Mouse (Mus musculus) CD4-positive, CD25-positive, alpha-beta regulatory T cell, adult 2 months (primary cell): Measurements from ENCODE around the gene Pde10a.
"Not testable (repeated sequence)": the region's sequence is repeated elsewhere in the genome, so short reads cannot be mapped to it uniquely, and the experiment has no call there.

Experiments used
- DNase-seq: peaks from one replicate; pipeline ENCODE4 v3.0.0-alpha.2; 2012; ENCODE audit warnings: low read depth, low spot score

Gene Pde10a

GRCm38 (mm10) chr17:8642356-8642755 is 117.2 kb downstream of the Pde10a start:
- no peak for DNase-seq

- DNase-seq: no peak
Measured at GRCm38 (mm10) chr17:8647372-8647871, 122.2 kb downstream of the Pde10a start.

- DNase-seq: no peak
Measured at GRCm38 (mm10) chr17:8648310-8648709, 123.1 kb downstream of the Pde10a start.

- DNase-seq: no peak
Measured at GRCm38 (mm10) chr17:8652681-8653262, 127.6 kb downstream of the Pde10a start.

- no peak for DNase-seq
Measured at GRCm38 (mm10) chr17:8657661-8658060, 132.5 kb downstream of the Pde10a start.

GRCm38 (mm10) chr17:8658751-8659454 is 133.7 kb downstream of the Pde10a start:
- DNase-seq: no peak

- no peak for DNase-seq
Measured at GRCm38 (mm10) chr17:8666912-8667311, 141.7 kb downstream of the Pde10a start.

- DNase-seq: no peak
Measured at GRCm38 (mm10) chr17:8674651-8675050, 149.5 kb downstream of the Pde10a start.

GRCm38 (mm10) chr17:8686356-8686755 is 161.2 kb downstream of the Pde10a start:
- no peak for DNase-seq

GRCm38 (mm10) chr17:8688096-8688495 is 162.9 kb downstream of the Pde10a start:
- no peak for DNase-seq

GRCm38 (mm10) chr17:8698265-8698664 is 173.1 kb downstream of the Pde10a start:
- DNase-seq: no peak

GRCm38 (mm10) chr17:8698793-8699192 is 173.6 kb downstream of the Pde10a start:
- DNase-seq: no peak

GRCm38 (mm10) chr17:8701096-8701495 is 175.9 kb downstream of the Pde10a start:
- no peak for DNase-seq

GRCm38 (mm10) chr17:8702503-8702902 is 177.3 kb downstream of the Pde10a start:
- DNase-seq: no peak

GRCm38 (mm10) chr17:8708006-8708405 is 182.8 kb downstream of the Pde10a start:
- no peak for DNase-seq

- not testable (repeated sequence) for DNase-seq
Measured at GRCm38 (mm10) chr17:8712734-8713133, 187.6 kb downstream of the Pde10a start.

- DNase-seq: no peak
Measured at GRCm38 (mm10) chr17:8720961-8721360, 195.8 kb downstream of the Pde10a start.

GRCm38 (mm10) chr17:8724464-8724974 is 199.3 kb downstream of the Pde10a start:
- DNase-seq: no peak

- DNase-seq: no peak
Measured at GRCm38 (mm10) chr17:8728646-8729045, 203.5 kb downstream of the Pde10a start.

GRCm38 (mm10) chr17:8729808-8730207 is 204.6 kb downstream of the Pde10a start:
- no peak for DNase-seq

- DNase-seq: no peak
Measured at GRCm38 (mm10) chr17:8731073-8731472, 205.9 kb downstream of the Pde10a start.

GRCm38 (mm10) chr17:8736259-8736658 is 211.1 kb downstream of the Pde10a start:
- DNase-seq: no peak

GRCm38 (mm10) chr17:8742772-8743171 is 217.6 kb downstream of the Pde10a start:
- DNase-seq: no peak
